Mouse (Mus musculus): ENCODE data around the gene Lrig1. TPM values are rescaled to one million over a fixed set of nuclear protein-coding genes. Genes with fewer than 3 reads are reported as not detected.

Lrig1 gene
- polyA plus RNA-seq, 1 experiment from 2014 or later: 10.9 TPM

GRCm38 (mm10) chr6:94684844-94685557 is 15.0 kb downstream of the Lrig1 start:
- Histone ChIP-seq H3K36me3 (ENCODE audit: control insufficient read depth, insufficient read depth, low read length) (no peaks in the 10 kb centered on the region), H3K4me2 (peak overlapping the region; percentile 36), H3K27ac (ENCODE audit: low read depth, low read length) (0 out of 2 replicates have a peak overlapping the region, but pooled peaks have one; percentile 7), H3K4me3 (ENCODE audit: low read depth, low read length) (no peak overlapping the region), H3K4me1 (ENCODE audit: control insufficient read depth, insufficient read depth, low read length) (peaks cover 54% of the 10 kb centered on the region), H3K9ac (ENCODE audit: low read depth, low read length) (0 out of 2 replicates have a peak overlapping the region, but pooled peaks have one; percentile 30), H3K9me3 (replicated peaks; ENCODE audit: control insufficient read depth, low read length) (no peaks in the 10 kb centered on the region), H3K27me3 (ENCODE audit: control insufficient read depth, insufficient read depth, low read length) (no peaks in the 10 kb centered on the region)
- 24% methylated on average over 13 of the region's 13 CpGs for WGBS (ENCODE audit: insufficient replicate concordance)
- ATAC-seq (replicated peaks; ENCODE audit: insufficient number of reproducible peaks, low FRiP score, low TSS enrichment): 0 out of 2 replicates have a peak, but pooled peaks have one; percentile 56

- no peak for ATAC-seq (replicated peaks; ENCODE audit: insufficient number of reproducible peaks, low FRiP score, low TSS enrichment)
Measured at GRCm38 (mm10) chr6:94683701-94684100, 16.3 kb downstream of the Lrig1 start.

GRCm38 (mm10) chr6:94682270-94682618 is 17.7 kb downstream of the Lrig1 start:
- H3K9me3 ChIP-seq (replicated peaks; ENCODE audit: control insufficient read depth, low read length): no peaks in the 10 kb centered on the region
- H3K4me1 ChIP-seq (ENCODE audit: control insufficient read depth, insufficient read depth, low read length): peaks cover 65% of the 10 kb centered on the region
- H3K4me3 ChIP-seq (ENCODE audit: low read depth, low read length): no peak overlapping the region
- no peak overlapping the region for H3K4me2 ChIP-seq
- ATAC-seq (replicated peaks; ENCODE audit: insufficient number of reproducible peaks, low FRiP score, low TSS enrichment): no peak
- no peak overlapping the region for H3K27ac ChIP-seq (ENCODE audit: low read depth, low read length)
- H3K9ac ChIP-seq (ENCODE audit: low read depth, low read length): no peak overlapping the region
- no peaks in the 10 kb centered on the region for H3K36me3 ChIP-seq (ENCODE audit: control insufficient read depth, insufficient read depth, low read length)
- H3K27me3 ChIP-seq (ENCODE audit: control insufficient read depth, insufficient read depth, low read length): no peaks in the 10 kb centered on the region
- WGBS (ENCODE audit: insufficient replicate concordance): 71% methylated on average over 6 of the region's 6 CpGs

More at GRCm38 (mm10) chr6:94683701-94684100, 16.3 kb downstream of the Lrig1 start:
- no peak overlapping the region for H3K27ac ChIP-seq (ENCODE audit: low read depth, low read length)
- H3K9ac ChIP-seq (ENCODE audit: low read depth, low read length): no peak overlapping the region
- H3K27me3 ChIP-seq (ENCODE audit: control insufficient read depth, insufficient read depth, low read length): no peaks in the 10 kb centered on the region
- no peaks in the 10 kb centered on the region for H3K36me3 ChIP-seq (ENCODE audit: control insufficient read depth, insufficient read depth, low read length)
- H3K9me3 ChIP-seq (replicated peaks; ENCODE audit: control insufficient read depth, low read length): no peaks in the 10 kb centered on the region
- peaks cover 54% of the 10 kb centered on the region for H3K4me1 ChIP-seq (ENCODE audit: control insufficient read depth, insufficient read depth, low read length)
- H3K4me3 ChIP-seq (ENCODE audit: low read depth, low read length): no peak overlapping the region
- H3K4me2 ChIP-seq: no peak overlapping the region
- 80% methylated on average over 3 of the region's 3 CpGs for WGBS (ENCODE audit: insufficient replicate concordance)

- Histone ChIP-seq H3K27me3 (ENCODE audit: control insufficient read depth, insufficient read depth, low read length) (no peaks in the 10 kb centered on the region), H3K27ac (ENCODE audit: low read depth, low read length) (no peak overlapping the region), H3K4me3 (ENCODE audit: low read depth, low read length) (no peak overlapping the region), H3K4me1 (ENCODE audit: control insufficient read depth, insufficient read depth, low read length) (peaks cover 67% of the 10 kb centered on the region), H3K36me3 (ENCODE audit: control insufficient read depth, insufficient read depth, low read length) (no peaks in the 10 kb centered on the region), H3K9ac (ENCODE audit: low read depth, low read length) (no peak overlapping the region), H3K4me2 (no peak overlapping the region), H3K9me3 (replicated peaks; ENCODE audit: control insufficient read depth, low read length) (no peaks in the 10 kb centered on the region)
- WGBS (ENCODE audit: insufficient replicate concordance): 47% methylated on average over 15 of the region's 15 CpGs
- ATAC-seq (replicated peaks; ENCODE audit: insufficient number of reproducible peaks, low FRiP score, low TSS enrichment): no peak
Measured at GRCm38 (mm10) chr6:94681446-94682269, 18.3 kb downstream of the Lrig1 start.

GRCm38 (mm10) chr6:94680760-94681445 is 19.1 kb downstream of the Lrig1 start:
- Histone ChIP-seq H3K4me2 (no peak overlapping the region), H3K27ac (ENCODE audit: low read depth, low read length) (no peak overlapping the region), H3K27me3 (ENCODE audit: control insufficient read depth, insufficient read depth, low read length) (no peaks in the 10 kb centered on the region), H3K36me3 (ENCODE audit: control insufficient read depth, insufficient read depth, low read length) (no peaks in the 10 kb centered on the region), H3K9me3 (replicated peaks; ENCODE audit: control insufficient read depth, low read length) (no peaks in the 10 kb centered on the region), H3K4me1 (ENCODE audit: control insufficient read depth, insufficient read depth, low read length) (peaks cover 66% of the 10 kb centered on the region), H3K4me3 (ENCODE audit: low read depth, low read length) (no peak overlapping the region), H3K9ac (ENCODE audit: low read depth, low read length) (no peak overlapping the region)
- no peak for ATAC-seq (replicated peaks; ENCODE audit: insufficient number of reproducible peaks, low FRiP score, low TSS enrichment)
- 57% methylated on average over 5 of the region's 5 CpGs for WGBS (ENCODE audit: insufficient replicate concordance)

GRCm38 (mm10) chr6:94679249-94679648 is 20.7 kb downstream of the Lrig1 start:
- Histone ChIP-seq H3K4me1 (ENCODE audit: control insufficient read depth, insufficient read depth, low read length) (peaks cover 51% of the 10 kb centered on the region), H3K36me3 (ENCODE audit: control insufficient read depth, insufficient read depth, low read length) (no peaks in the 10 kb centered on the region), H3K9me3 (replicated peaks; ENCODE audit: control insufficient read depth, low read length) (no peaks in the 10 kb centered on the region), H3K27ac (ENCODE audit: low read depth, low read length) (no peak overlapping the region), H3K9ac (ENCODE audit: low read depth, low read length) (no peak overlapping the region), H3K27me3 (ENCODE audit: control insufficient read depth, insufficient read depth, low read length) (no peaks in the 10 kb centered on the region), H3K4me2 (no peak overlapping the region), H3K4me3 (ENCODE audit: low read depth, low read length) (no peak overlapping the region)
- WGBS (ENCODE audit: insufficient replicate concordance): 80% methylated on average over 1 of the region's 1 CpGs
- ATAC-seq (replicated peaks; ENCODE audit: insufficient number of reproducible peaks, low FRiP score, low TSS enrichment): no peak

- Histone ChIP-seq H3K36me3 (ENCODE audit: control insufficient read depth, insufficient read depth, low read length) (no peaks in the 10 kb centered on the region), H3K9me3 (replicated peaks; ENCODE audit: control insufficient read depth, low read length) (no peaks in the 10 kb centered on the region), H3K27me3 (ENCODE audit: control insufficient read depth, insufficient read depth, low read length) (no peaks in the 10 kb centered on the region), H3K4me3 (ENCODE audit: low read depth, low read length) (no peak overlapping the region), H3K27ac (ENCODE audit: low read depth, low read length) (no peak overlapping the region), H3K9ac (ENCODE audit: low read depth, low read length) (no peak overlapping the region), H3K4me1 (ENCODE audit: control insufficient read depth, insufficient read depth, low read length) (peaks cover 49% of the 10 kb centered on the region), H3K4me2 (no peak overlapping the region)
- ATAC-seq (replicated peaks; ENCODE audit: insufficient number of reproducible peaks, low FRiP score, low TSS enrichment): no peak
- WGBS (ENCODE audit: insufficient replicate concordance): 39% methylated on average over 6 of the region's 6 CpGs
Measured at GRCm38 (mm10) chr6:94678377-94679164, 21.4 kb downstream of the Lrig1 start.

- H3K9me3 ChIP-seq (replicated peaks; ENCODE audit: control insufficient read depth, low read length): no peaks in the 10 kb centered on the region
- 61% methylated on average over 3 of the region's 3 CpGs for WGBS (ENCODE audit: insufficient replicate concordance)
- H3K4me3 ChIP-seq (ENCODE audit: low read depth, low read length): no peak overlapping the region
- H3K36me3 ChIP-seq (ENCODE audit: control insufficient read depth, insufficient read depth, low read length): no peaks in the 10 kb centered on the region
- no peaks in the 10 kb centered on the region for H3K27me3 ChIP-seq (ENCODE audit: control insufficient read depth, insufficient read depth, low read length)
- no peak for ATAC-seq (replicated peaks; ENCODE audit: insufficient number of reproducible peaks, low FRiP score, low TSS enrichment)
- H3K9ac ChIP-seq (ENCODE audit: low read depth, low read length): no peak overlapping the region
- peak overlapping the region; percentile 29; the same call in 1 of the 2 replicates for H3K4me2 ChIP-seq
- no peak overlapping the region for H3K27ac ChIP-seq (ENCODE audit: low read depth, low read length)
- H3K4me1 ChIP-seq (ENCODE audit: control insufficient read depth, insufficient read depth, low read length): peaks cover 47% of the 10 kb centered on the region
Measured at GRCm38 (mm10) chr6:94677448-94677847, 22.5 kb downstream of the Lrig1 start.

Measured in heart, embryonic 11.5 days (tissue).